Mouse (Mus musculus) urinary bladder, postnatal 10 days (tissue): ENCODE results near the gene Enc1.

ENCODE experiments used
- DNase-seq: peaks from one replicate; pipeline ENCODE4 v3.0.0; 2022; ENCODE audit warnings: low spot score

Enc1 gene

DNA sequence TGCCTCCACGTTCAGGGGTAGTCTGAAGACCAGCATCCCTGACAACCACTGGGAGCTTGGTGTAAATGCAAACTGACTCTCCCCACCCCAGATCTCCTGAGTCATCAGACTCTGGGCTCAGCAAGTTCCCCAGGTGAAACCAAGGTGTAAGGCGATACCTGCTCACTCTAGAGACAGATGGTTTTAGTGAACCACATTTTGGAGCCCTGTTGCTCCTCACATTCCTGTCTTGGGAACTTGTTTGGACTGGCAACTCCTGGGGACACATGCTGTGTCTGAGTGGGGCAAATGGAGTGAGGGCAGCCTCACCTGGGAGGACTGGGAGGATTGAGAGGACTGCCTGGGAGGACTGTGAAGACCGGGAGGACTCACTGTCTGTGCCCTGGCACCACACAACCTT is 13.1 kb upstream of the Enc1 start:
- DNase-seq: no peak

DNA sequence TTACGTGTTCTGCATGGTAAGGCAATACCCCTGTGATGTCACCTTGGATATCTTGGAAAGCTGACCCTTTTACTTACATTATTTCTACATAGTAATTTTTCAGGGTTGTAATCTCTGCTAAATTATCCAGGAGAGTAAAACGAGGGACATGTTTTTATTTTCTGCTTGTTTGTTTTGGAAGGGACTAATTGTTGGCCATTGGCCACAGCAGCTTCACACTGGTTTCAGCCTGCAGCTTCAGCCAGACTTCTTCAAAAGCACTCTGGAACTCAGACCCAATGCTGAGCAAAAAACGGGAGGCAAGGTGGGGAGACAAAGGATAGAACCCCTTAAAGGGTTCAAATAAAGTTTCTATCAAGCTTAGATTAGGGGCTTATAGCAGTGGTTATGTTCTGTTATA is 10.8 kb upstream of the Enc1 start:
- no peak for DNase-seq

DNA sequence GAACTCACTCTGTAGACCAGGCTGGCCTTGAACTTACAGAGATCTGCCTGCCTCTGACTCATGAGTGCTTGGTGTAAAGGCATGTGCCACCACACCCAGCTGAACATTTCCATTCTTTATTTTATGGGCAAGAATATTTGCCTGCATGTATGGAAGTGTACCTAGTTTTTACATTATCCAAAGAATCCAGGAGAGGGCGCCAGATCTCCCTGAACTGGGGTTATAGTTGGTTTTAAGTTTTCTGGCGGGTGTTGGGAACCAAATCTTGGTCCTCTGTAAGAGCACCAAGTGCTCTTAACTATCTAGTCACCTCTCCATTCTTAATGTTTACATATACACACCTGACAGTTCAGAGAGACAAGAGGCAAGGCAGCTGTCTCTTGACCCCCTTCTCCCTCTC is 7.8 kb upstream of the Enc1 start:
- no peak for DNase-seq

DNA sequence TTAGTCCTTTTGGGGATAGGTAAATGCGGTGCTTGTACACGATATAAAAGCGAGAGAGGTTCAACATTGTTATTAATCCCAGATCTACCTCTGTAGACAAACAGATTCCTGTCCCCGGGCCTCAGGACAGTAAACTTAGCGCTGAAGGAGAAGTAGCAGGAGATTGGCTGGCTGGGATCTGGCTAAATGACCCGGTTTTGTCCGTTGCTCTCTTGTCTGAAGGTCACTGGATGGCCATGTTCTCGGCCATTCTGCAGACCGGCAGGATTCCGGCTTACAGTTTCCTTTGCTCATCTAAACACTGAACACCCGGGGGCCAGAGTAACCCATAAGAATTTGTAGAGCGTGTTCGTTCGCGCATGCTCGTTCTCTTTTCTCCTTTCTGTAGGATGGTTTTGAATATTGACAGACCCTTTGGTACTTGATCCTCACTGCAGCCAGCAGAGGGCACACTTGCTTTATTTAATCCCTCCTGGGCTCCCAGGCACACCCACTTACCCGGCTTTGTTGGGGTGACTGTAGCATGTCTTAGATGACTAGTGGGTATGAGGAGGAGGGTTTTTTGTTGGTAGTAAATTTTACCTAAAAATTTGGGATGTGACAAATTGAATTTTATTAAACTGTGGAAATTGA is 6.0 kb upstream of the Enc1 start:
- DNase-seq: peak; percentile 30

DNA sequence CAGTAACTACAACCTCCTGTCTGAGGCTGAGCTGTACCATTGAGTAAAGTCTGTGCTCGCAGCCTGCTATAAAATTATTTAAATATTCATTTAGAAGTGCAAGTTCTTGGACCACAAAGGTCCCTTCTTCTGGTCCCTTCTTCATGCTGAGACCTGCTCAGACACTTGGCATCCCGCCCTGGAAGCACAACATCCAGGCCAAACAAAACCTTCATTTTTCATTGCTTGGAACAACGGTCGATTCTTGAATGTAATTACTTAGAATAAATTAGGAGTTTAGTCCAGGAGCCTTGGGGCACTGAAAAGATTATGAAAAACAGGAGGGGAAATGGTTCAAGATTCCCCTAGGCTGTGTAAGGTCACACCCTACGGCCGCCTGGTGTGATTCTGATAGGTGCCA is 5.0 kb upstream of the Enc1 start:
- no peak for DNase-seq

DNA sequence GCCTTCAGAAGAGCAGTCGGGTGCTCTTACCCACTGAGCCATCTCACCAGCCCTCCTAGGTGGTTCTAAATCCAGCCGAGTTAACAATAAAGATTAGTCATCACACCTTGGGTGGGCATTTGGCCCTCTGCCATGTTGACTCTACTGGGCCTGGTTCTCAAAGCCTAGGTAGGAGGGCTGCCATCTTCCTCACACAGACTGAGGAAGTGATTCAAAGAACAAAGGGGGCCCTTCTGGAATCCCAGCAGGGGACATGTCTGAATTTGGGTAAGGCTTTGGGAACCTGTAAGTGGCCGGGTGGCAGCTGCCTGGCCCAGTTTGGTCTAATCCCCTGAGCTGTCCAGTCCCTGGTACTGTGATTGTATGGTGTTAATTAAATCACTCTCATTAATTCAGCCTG is 3.2 kb upstream of the Enc1 start:
- DNase-seq: no peak

DNA sequence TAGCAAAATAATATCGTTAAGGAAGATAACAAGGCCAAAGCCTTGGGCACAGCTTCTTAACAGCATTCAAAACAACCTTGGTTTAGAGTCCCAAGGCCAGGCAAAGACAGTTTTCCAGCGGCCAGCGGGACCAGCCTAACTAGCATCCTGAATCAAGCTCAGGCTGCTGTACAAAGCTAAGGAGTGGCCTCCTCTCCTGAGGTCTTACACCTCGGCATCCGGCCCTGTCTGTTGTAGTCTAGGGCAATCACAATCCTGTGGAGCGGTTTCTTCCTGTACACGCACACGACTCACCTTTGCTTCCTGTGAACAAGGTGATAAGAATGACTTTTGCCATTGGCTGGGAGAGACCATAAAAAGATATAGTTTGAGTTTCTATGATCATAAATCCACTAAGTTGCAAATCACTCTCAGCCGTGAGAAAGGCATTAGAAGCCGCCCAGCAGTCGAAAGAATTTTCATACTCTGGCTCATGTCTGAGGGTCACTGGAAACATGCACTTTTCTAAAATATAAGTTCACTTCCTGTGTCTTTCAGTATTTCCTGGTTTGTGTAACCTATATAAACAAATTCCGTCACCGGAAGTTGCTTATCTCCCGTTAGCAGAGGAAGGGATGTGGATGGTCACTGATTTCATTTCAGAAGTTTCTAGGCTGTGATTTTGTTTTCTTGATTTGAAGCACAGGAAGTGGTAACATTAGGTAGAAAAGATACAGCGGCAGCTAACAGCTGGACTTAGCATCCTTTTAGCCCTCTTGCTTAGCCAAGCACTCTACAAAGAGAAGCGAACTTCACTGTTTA is 2.5 kb upstream of the Enc1 start:
- no peak for DNase-seq

DNA sequence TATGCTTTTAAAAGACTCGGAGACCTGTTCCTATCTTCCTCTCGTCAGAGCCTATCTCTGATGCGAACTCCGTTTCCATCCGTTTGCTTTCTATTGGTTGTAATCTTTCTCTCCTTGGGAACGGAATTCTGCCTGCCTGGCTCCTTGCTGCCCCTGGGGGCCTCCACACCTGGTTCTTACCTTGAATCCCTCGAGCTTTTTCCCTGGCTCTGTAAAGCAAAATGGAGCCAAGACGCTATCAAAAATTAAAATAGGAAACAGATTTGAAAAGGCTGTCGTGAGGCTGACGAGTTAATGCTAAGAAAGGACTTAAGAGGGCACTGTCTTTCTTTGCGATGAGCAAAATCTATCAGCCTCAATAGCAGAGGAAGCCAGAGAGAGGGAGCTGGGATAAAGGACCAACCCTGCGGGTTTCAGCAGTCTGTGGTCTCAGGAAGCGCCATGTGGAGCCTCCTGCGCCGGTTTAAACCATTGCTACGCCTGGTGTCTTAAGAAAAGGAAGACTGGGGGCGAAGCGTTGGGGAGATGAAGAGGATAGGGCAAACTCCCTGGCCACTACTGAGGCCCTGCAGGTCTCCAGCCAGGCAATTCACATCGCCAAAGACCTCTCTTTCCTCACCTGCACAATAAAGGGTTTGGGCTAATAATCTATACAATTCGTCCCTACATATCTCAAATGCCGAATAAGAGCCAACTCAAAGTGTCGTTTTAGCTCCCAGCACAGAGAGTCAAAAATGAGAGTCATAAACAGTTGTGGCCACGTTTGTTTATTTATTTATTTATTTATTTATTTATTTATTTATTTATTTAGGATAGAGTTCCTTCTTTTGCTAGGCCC is 1.3 kb upstream of the Enc1 start:
- no peak for DNase-seq

DNA sequence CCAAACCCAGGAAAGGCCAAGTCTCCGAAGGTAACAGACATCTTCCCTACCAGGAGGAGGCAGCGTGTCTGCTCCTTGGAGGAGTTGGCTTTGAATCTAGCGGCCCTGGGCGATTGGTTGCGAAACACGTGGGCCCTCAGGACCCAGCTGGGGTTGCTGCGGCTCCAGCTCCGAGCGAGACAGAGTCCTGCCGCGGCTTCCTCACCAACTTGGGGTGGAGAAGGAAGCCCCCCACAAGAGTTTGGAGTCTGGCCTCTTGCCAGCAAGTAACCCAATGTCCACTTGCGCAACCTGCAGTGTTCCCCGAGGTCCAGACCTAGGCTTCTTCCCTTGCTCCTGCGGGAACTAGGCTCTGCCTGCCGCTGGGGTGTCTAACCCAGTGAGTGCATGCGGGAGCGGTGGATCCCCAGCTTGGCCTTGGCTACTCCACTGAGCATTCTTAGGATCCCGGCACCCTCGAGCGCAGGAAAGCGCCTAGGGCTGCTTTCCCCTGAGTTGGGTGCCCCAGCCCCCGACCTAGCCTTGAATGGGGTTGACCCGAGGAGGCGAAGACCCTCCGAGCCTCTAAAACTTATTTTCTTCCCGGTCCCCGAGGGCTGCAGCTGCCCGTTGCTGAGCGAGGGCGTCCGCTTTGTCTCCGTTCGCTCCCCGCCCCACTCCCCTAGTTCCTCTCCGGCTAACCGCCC is 483 bp upstream of the Enc1 start:
- peak; percentile 28 for DNase-seq

DNA sequence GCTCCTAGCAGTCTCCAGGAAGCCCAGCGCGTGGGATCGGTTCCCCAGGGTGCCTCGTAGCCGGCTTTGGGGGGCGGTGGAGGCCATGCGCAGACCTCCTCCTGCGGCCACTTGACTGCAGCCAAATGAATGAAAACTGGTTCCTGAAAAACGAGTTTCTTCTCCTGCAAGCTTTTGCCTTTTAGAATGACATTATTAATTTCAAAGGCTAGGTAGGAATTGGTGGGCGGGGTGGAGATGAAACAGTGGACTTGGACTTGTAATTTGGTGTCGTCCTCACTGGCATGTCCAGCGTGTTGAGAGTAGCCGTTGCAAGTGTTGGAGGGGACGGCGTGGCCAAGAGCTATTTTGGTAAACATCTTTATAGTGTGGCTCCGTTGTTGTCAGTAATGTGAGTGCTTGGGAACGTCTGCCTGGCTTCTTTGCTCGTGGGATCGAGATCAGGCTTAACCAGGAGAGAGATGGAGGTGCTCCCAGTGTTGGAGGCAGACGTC is 929 bp downstream of the Enc1 start:
- DNase-seq: no peak

DNA sequence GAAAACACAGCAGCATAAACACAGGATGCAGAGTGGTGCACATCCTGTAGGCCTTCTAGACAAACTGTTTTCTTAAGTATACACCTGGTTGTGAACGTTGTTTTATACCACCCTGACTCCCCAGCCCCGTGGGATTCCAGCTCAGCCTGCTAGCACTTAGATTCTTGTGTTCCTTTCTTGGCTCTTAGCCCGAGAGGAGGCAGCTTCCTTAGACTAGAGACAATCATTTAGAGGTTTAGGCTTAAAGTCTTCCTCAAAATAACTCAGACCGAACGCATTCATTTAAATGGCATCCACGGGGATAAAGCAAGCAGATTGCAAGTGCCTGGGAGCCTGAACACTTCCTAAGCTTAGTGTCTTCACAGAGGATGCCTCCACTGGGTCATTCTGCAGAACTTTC is 1.8 kb downstream of the Enc1 start:
- DNase-seq: no peak

DNA sequence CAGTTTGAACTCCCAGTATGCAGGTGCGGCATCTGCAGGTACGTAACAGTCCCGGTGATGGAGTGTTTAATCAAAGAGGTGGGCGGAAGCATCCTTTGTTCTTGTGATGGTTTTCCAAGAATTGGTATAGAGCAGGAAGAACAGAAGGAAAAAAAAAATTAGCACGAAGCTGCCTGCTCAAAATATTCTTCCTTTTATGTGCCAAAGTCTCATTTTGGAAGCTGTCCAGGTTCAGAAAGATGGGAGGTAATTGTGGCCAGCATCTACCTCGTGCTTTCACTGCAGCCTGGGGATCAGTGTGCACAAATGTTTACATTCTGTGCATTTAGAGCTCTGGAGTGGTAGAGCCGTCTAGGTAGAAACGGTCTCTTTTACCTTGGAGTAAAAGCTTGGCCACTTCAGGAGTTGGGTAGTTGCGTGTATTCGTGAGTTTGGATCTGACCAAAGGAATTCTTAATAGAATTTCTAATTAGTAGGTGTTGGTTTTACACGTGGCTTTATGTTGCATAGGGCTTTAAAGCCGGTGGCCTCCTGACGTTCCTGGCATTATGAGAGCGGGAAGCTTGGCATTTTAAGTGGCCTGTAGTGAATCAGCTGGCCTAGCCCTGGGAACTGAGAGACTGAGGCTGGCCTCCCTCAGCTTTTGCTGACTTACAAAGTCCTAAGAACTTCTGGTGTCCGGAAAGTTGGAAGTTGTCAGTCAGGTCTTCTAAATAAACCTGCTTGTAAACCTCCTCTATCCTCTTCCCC is 3.2 kb downstream of the Enc1 start:
- DNase-seq: no peak

DNA sequence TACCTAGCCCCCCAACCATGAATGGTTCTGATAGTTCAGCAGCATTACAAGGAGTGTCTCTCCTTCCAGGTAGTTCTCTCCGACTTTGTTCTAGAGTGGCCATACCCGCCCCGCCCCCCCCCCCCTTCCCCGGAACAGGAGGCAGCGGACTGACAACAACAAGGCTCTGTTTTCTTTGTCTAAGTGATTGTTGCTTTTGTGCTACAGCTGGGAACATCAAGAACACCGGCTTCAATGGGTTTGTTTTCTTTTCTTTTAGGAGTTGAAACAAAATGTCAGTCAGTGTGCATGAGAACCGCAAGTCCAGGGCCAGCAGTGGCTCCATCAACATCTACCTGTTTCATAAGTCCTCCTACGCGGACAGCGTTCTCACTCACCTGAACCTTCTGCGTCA is 3.8 kb downstream of the Enc1 start:
- DNase-seq: no peak

DNA sequence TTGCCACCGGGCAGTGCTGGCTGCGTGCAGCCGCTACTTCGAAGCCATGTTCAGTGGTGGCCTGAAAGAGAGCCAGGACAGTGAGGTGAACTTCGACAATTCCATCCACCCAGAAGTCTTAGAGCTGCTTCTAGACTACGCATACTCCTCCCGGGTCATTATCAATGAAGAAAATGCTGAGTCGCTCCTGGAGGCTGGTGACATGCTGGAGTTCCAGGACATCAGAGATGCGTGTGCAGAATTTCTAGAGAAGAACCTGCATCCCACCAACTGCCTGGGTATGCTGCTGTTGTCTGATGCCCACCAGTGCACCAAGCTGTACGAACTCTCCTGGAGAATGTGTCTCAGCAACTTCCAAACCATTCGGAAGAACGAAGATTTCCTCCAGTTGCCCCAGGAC is 4.3 kb downstream of the Enc1 start:
- no peak for DNase-seq

DNA sequence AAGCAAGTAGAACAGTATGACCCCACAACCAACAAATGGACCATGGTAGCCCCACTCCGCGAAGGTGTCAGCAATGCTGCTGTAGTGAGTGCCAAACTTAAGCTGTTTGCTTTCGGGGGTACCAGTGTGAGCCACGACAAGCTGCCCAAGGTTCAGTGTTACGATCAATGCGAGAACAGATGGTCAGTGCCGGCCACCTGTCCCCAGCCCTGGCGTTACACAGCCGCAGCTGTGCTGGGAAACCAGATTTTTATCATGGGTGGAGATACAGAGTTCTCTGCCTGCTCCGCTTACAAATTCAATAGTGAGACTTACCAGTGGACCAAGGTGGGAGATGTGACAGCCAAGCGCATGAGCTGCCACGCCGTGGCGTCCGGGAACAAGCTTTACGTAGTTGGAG is 5.3 kb downstream of the Enc1 start:
- DNase-seq: no peak

DNA sequence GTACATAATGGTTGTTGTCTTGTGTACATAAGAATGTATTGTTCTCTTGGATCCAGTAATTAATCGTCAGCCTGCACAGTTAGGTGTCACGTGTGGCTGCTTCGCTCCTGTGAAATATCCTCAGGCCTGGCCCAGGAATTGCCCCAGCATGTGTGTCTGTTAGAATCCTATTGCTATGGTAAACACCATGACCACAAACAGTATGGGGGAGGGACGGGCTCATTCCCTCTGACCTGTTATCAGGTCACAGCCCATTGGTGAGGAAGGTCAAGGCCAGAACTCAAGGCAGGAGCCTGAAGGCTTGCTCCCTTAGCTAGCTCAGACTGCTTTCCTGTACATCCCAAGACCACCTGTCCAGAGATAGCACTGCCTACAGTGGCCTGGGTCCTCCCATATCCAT is 6.8 kb downstream of the Enc1 start:
- DNase-seq: no peak

DNA sequence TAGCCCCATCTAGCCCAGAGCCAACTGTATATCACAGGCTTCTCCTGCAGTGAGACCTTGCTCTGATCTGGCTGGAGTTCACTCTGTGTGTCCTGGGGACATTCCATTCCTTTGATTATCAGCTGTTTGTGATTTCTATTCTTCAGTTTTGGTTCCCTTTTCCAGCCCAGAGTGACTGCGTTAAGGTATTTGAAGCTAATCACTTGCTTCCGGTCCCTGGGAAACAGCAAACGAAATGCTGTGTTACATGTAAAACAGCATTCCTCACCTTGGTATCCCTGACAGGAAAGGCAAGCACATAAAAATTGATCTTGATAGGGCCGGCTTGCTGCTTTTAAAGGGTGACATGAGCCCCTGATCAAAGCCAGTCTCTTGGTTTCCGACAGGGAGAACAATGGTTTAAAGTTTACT is 8.2 kb downstream of the Enc1 start:
- no peak for DNase-seq

DNA sequence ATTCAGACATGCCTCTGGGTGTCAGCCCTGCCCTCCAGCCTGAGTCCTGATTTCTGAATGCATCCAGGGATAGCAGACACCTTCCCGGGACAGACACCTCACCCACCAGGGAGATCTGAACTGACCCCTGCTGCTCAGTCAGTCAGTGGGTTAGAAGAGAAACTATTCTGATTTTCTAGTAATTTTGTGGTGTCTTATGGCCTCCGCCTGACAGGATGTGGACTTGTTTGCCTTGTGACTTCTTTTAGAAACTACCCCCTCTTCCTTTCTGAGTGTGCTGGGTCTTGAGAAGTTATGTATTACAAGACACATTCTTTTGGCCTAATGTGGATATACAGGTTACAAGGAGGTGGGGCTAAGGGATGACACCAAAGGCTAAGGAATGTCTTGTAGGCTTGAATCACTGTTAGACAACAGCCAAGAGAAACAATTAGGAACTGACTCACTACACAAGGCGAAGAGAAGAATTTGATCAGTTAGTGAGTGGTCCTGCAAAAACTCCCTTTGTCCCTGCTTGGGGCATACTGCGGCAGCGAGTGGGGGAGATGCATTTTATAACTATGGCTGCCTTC is 8.7 kb downstream of the Enc1 start:
- DNase-seq: no peak

DNA sequence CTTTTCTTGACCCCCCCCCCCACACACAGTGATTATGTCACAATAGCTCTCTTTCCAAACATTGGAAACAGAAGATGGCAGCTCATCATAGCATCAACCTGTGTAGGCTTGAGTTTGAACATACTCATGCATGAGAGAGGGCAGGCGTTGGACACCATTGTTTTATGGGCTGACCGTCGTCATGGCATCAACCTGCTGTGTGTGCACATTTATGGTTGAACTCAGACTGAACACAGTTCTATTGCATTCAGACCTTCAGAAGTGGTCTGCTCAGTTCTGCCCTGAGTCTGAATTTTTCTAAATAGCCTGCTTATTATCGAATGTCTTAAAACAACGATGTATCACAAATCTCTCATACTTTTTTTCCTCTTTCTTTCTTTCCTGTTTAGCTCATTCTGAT is 9.2 kb downstream of the Enc1 start:
- DNase-seq: no peak

DNA sequence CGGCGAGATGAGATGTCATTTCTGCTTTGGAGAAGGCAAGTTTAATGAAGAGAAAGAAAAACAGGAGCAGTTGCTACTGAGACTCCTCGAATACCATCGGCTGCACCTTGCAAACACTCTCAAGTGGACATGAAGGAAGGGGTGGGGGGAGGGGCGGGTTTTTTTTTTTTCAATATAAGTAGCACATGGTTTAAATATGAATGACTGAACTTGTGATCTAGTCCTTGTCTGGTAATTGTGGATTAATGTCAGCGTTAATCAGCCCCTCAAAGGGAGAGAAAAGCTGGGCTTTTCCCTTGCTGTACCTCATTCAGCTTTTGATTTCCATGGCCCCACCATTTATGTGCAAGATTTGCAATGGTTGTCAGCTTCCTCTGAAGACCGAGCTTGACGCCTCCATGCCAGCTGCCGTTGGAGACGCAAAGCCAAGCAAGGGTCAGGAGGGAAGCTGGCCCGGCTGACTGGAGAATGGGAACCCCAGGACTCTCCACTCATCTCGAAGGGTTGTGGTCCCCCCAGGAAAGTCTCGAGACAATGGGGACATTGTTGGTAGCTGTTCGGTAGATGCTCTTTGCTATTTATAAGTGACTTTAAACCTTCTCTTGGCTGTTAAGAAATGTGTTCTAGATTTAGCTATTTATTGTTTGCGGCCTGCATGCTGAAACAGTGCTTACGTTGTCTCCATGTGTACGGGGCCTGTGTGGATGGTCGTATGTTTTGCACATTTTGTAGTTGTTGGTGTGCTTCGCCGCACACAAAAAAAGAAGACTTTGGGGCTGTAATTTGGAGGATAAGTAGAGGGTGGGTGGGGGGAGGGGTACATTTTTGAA is 9.9 kb downstream of the Enc1 start:
- no peak for DNase-seq
